Mouse (Mus musculus): ENCODE measurements around the gene Tfdp2. TPM values are rescaled to one million over a fixed set of nuclear protein-coding genes. Genes with fewer than 3 reads are reported as not detected.
"Not testable (repeated sequence)": the region's sequence is repeated elsewhere in the genome, so short reads cannot be mapped to it uniquely, and the experiment has no call there.

Gene Tfdp2
- 10 to 100 TPM; 40.6 to 46.4 TPM for total RNA-seq (2021)
- long read RNA-seq, partial matches to known transcripts: 0 of 18 reads
- long read RNA-seq, other reads (novel, unspliced or antisense): 15 of 18 reads

- peak; percentile 86 to 91 for DNase-seq (ENCODE audit: low spot score in 2 of 2)
Observed at GRCm38 (mm10) chr9:96195885-96196622, at the start of gene Tfdp2. Tfdp2 (plus strand) TSS chr9:96196275.

GRCm38 (mm10) chr9:96152801-96153200 lies 43.3 kb upstream of the Tfdp2 start:
- no peak for DNase-seq (ENCODE audit: low spot score in 2 of 2)

GRCm38 (mm10) chr9:96158431-96158830 lies 37.6 kb upstream of the Tfdp2 start:
- DNase-seq (ENCODE audit: low spot score in 2 of 2): no peak

- DNase-seq (ENCODE audit: low spot score in 2 of 2): no peak
Observed at GRCm38 (mm10) chr9:96159047-96159446, 37.0 kb upstream of the Tfdp2 start.

GRCm38 (mm10) chr9:96160767-96161166 lies 35.3 kb upstream of the Tfdp2 start:
- no peak for DNase-seq (ENCODE audit: low spot score in 2 of 2)

GRCm38 (mm10) chr9:96162421-96162820 lies 33.7 kb upstream of the Tfdp2 start:
- no peak for DNase-seq (ENCODE audit: low spot score in 2 of 2)

GRCm38 (mm10) chr9:96163443-96163842 lies 32.6 kb upstream of the Tfdp2 start:
- no peak for DNase-seq (ENCODE audit: low spot score in 2 of 2)

- not testable (repeated sequence) for DNase-seq (ENCODE audit: low spot score in 2 of 2)
Observed at GRCm38 (mm10) chr9:96163983-96164382, 32.1 kb upstream of the Tfdp2 start.

GRCm38 (mm10) chr9:96167168-96167585 lies 28.9 kb upstream of the Tfdp2 start:
- DNase-seq (ENCODE audit: low spot score in 2 of 2): peak; percentile 10 to 62

GRCm38 (mm10) chr9:96170600-96170999 lies 25.5 kb upstream of the Tfdp2 start:
- DNase-seq (ENCODE audit: low spot score in 2 of 2): no peak

- no peak for DNase-seq (ENCODE audit: low spot score in 2 of 2)
Observed at GRCm38 (mm10) chr9:96184909-96185308, 11.2 kb upstream of the Tfdp2 start.

GRCm38 (mm10) chr9:96186701-96187100 lies 9.4 kb upstream of the Tfdp2 start:
- no peak for DNase-seq (ENCODE audit: low spot score in 2 of 2)

- DNase-seq (ENCODE audit: low spot score in 2 of 2): peak; percentile 26 to 70
Observed at GRCm38 (mm10) chr9:96196636-96197181, 634 bp downstream of the Tfdp2 start.

- no peak for DNase-seq (ENCODE audit: low spot score in 2 of 2)
Observed at GRCm38 (mm10) chr9:96197806-96198205, 1.7 kb downstream of the Tfdp2 start.

- DNase-seq (ENCODE audit: low spot score in 2 of 2): no peak
Observed at GRCm38 (mm10) chr9:96203663-96204062, 7.6 kb downstream of the Tfdp2 start.

GRCm38 (mm10) chr9:96207428-96207827 lies 11.4 kb downstream of the Tfdp2 start:
- no peak for DNase-seq (ENCODE audit: low spot score in 2 of 2)

- no peak for DNase-seq (ENCODE audit: low spot score in 2 of 2)
Observed at GRCm38 (mm10) chr9:96213036-96213645, 17.1 kb downstream of the Tfdp2 start.

- DNase-seq (ENCODE audit: low spot score in 2 of 2): no peak
Observed at GRCm38 (mm10) chr9:96214171-96214570, 18.1 kb downstream of the Tfdp2 start.

- DNase-seq (ENCODE audit: low spot score in 2 of 2): no peak
Observed at GRCm38 (mm10) chr9:96217299-96217698, 21.2 kb downstream of the Tfdp2 start.

GRCm38 (mm10) chr9:96217799-96218198 lies 21.7 kb downstream of the Tfdp2 start:
- no peak for DNase-seq (ENCODE audit: low spot score in 2 of 2)

- DNase-seq (ENCODE audit: low spot score in 2 of 2): peak in 1 of 2 experiments; percentile 19
Observed at GRCm38 (mm10) chr9:96219114-96219669, 23.1 kb downstream of the Tfdp2 start.

- DNase-seq (ENCODE audit: low spot score in 2 of 2): no peak
Observed at GRCm38 (mm10) chr9:96220419-96220818, 24.3 kb downstream of the Tfdp2 start.
